Mouse (Mus musculus): ENCODE data around the gene Rad51ap2. TPM values are rescaled to one million over a fixed set of nuclear protein-coding genes. Genes with fewer than 3 reads are reported as not detected.

Rad51ap2 gene
- 2.5 TPM for polyA plus RNA-seq (2014; fragmentation: Illumina TruSeq; extraction: RNeasy Lipid Tissue Mini Kit (QIAGEN cat#74804))

DNA sequence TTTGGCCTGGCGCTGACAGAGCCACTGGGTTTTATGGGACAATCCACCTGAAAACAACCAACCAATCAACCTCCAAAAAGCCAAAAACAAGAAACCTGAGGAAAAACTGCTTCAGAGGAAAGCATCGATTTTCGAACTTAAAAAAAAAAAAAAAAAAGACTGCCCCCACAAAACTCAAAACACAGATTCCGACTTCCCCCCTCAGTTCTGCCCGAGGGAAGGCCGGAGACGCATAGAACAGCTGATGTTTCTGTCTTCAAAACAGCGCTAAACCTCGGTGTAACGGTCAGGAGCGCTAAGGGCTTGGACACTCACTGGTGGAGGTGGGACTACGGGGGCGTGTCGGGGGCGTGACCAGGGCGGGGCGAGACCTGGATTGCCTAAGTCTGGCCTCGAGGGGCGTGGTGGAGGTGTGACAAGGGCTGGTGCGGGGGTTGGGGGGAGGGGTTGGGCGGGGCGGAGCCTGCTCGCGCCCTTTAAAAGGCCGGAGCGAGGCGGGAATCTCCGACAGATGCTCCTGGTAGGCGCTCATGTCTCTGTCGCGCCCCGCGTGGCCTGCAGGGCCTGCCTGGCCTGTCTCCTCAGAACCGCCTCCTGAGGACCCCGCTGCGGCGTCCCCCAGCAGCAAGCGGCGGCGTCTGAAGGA lies at the start of gene Rad51ap2:
Gene Rad51ap2 (plus strand): TSS at position 531 of the 646 bp plus-strand sequence.

DNA sequence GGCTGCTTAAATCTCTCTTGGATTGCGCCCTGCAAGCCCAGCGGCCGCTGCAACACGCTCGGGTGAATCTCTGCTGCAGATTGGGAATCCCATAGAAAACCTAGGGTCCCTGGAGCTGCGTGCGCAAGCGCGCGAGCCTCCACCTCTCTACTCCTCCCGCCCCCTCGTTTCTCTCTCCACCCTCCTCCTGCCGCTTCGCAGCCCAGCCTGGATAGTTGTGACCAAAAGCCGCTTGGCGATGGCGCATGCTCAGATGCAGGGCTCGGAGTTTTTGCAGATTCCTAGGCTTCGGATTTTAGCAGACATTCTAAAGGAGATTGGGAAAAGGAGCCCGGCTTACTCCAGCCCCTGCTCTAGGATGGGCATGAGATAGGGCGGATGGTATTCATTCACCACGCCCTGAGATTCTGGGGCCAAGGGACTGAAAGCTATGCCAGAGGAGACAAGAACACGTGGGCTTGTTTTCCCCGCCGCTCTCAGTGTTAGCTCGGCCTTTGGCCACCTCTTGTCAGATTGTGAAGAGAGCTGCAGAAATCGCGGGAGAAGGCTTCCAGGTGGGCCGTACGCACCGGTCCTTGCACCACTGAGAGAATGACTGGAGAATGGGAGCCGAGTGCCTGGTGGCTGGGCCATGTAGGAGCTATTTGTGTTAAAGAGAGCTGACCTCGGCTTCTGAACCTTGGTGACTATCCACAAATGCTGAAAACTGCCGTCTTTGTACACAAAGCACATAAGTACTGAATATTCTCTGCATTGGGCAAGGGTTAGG lies 19.2 kb upstream of the Rad51ap2 start, which contains the start of gene Vsnl1:
Gene Vsnl1 (minus strand): TSS at position 117 of the 769 bp plus-strand sequence.

Other genes starting within 250 kb of the Rad51ap2 start
- gene Msgn1, start 247.1 kb upstream of the Rad51ap2 start, polyA plus RNA-seq (2014; fragmentation: Illumina TruSeq; extraction: RNeasy Lipid Tissue Mini Kit (QIAGEN cat#74804)) = not detected
- gene Gen1, start 190.3 kb upstream of the Rad51ap2 start, polyA plus RNA-seq (2014; fragmentation: Illumina TruSeq; extraction: RNeasy Lipid Tissue Mini Kit (QIAGEN cat#74804)) = 16.6 TPM
- gene Smc6, start 190.2 kb upstream of the Rad51ap2 start, polyA plus RNA-seq (2014; fragmentation: Illumina TruSeq; extraction: RNeasy Lipid Tissue Mini Kit (QIAGEN cat#74804)) = 174 TPM
- gene Vsnl1, start 19.5 kb upstream of the Rad51ap2 start, polyA plus RNA-seq (2014; fragmentation: Illumina TruSeq; extraction: RNeasy Lipid Tissue Mini Kit (QIAGEN cat#74804)) = 0.71 TPM